Mouse (Mus musculus) liver, postnatal 0 days (tissue): ENCODE data around the gene 1600014C23Rik.

Source experiments
- CTCF ChIP-seq: sonication (generic); IDR thresholded peaks from 2 replicates; pipeline ENCODE4 v1.5.1; 2016; ENCODE audit warnings: antibody characterized with exemption, low read depth
- EP300 ChIP-seq: IDR thresholded peaks from 2 replicates; pipeline ENCODE4 v1.6.1; 2016; ENCODE audit warnings: antibody characterized with exemption, low read depth, mild to moderate bottlenecking

DNA sequence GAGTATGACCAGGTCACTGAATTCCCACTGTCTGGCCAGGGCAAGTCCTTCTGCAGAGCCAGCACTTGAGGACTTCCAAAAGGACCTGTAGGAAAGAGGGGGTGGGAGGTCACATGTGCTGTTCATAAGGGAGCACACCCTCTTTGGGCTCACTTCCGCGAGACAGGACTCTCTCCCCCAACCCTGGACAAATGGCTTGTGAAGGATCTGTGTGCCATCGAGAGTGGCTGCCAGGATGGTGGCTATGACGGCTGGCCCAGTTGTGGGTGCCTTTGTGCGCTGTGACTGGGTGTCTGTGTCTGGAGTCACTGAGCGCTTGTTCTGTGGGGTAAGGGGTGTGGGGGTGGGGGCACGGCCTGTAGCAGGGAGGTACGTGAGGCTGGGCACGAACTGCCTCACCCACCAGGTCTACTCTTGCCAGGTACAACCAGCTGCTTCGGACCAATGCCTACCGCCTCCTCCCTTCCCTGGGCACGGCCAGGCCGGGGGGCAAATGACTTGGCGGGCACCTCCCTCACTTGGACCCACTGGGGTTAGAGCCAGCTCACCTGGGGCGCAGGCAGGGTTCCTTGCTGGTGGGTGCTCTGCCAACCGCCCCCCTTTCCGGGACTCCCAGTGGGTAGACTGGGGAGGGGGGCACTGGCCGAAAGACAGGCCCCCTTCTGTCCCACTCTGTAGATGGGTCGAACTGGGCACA, 458 bp downstream of the 1600014C23Rik start:
- TF ChIP-seq CTCF, result no peak
- no peak for TF ChIP-seq EP300
